Mouse (Mus musculus) CH12.LX (cell line): ENCODE data around the gene Mknk1.

Experiments used
- CTCF ChIP-seq, 2 experiments: IDR thresholded peaks in 1 of 2; conservative IDR thresholded peaks in 1 of 2; 2 replicates each; pipeline ENCODE4 v1.5.1; 2011 to 2012; ENCODE audit warnings: low read depth in 2 of 2, low read length in 2 of 2, improper control_type of control experiment in 1 of 2, inconsistent platforms in 1 of 2, mild to moderate bottlenecking in 1 of 2, moderate library complexity in 1 of 2
- E2F4 ChIP-seq: IDR thresholded peaks from 2 replicates; pipeline ENCODE4 v1.6.1; 2011; ENCODE audit warnings: low read depth, low read length, improper control_type of control experiment; ENCODE audit not compliant: insufficient replicate concordance
- EP300 ChIP-seq: IDR thresholded peaks from 2 replicates; pipeline ENCODE4 v1.6.1; 2011; ENCODE audit warnings: low read length, improper control_type of control experiment
- ETS1 ChIP-seq: conservative IDR thresholded peaks from 2 replicates; pipeline ENCODE4 v1.6.1; 2012; ENCODE audit warnings: low read depth, mild to moderate bottlenecking, inconsistent platforms, low read length, improper control_type of control experiment, moderate library complexity
- GABPA ChIP-seq: IDR thresholded peaks from 2 replicates; pipeline ENCODE4 v1.6.1; 2012; ENCODE audit warnings: low read depth, low read length, improper control_type of control experiment, inconsistent platforms; ENCODE audit not compliant: insufficient replicate concordance
- JUN ChIP-seq: IDR thresholded peaks from 2 replicates; pipeline ENCODE4 v1.6.1; 2011; ENCODE audit warnings: low read depth, mild to moderate bottlenecking, low read length, improper control_type of control experiment, moderate library complexity; ENCODE audit not compliant: insufficient read depth
- MAZ ChIP-seq: IDR thresholded peaks from 2 replicates; pipeline ENCODE4 v1.6.1; 2012; ENCODE audit warnings: low read depth, mild to moderate bottlenecking, inconsistent platforms, low read length, improper control_type of control experiment, moderate library complexity
- MXI1 ChIP-seq: IDR thresholded peaks from 2 replicates; pipeline ENCODE4 v1.6.1; 2011; ENCODE audit warnings: mild to moderate bottlenecking, low read depth, low read length, improper control_type of control experiment
- POLR2A ChIP-seq: IDR thresholded peaks from 2 replicates; pipeline ENCODE4 v1.6.1; 2011; ENCODE audit warnings: low read depth, mild to moderate bottlenecking, improper control_type of control experiment, low read length
- TBP ChIP-seq: conservative IDR thresholded peaks from 2 replicates; pipeline ENCODE4 v1.6.1; 2011; ENCODE audit warnings: low read depth, low read length, improper control_type of control experiment
- ZKSCAN1 ChIP-seq: IDR thresholded peaks from 2 replicates; pipeline ENCODE4 v1.6.1; 2012; ENCODE audit warnings: low read depth, inconsistent platforms, low read length, improper control_type of control experiment, borderline replicate concordance
- ZNF384 ChIP-seq: IDR thresholded peaks from 2 replicates; pipeline ENCODE4 v1.6.1; 2012; ENCODE audit warnings: low read depth, low read length, improper control_type of control experiment, inconsistent platforms

DNA sequence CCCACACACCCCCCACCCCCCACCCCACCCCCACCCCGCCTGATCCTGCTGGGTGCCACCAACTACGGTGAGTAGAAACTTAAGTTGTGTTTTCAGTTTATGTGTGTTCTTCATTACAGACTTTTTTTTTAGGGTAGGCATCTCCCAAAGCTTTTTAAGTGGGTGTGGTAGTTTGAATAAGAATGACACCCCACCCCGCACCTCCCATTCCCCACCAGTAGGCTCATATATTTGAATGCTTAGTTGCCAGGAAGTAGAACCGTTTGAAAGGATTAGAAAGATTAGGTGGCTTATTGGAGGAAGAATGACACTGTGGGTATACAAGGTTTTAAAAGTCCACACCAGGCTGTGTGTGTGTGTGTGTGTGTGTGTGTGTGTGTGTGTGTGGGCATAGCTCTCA lies 26.7 kb upstream of the Mknk1 start:
- TF ChIP-seq MXI1 (no peak), CTCF (conservative IDR thresholded peaks at IDR 0.05 in 1 of 2, IDR thresholded peaks at IDR 0.05 in 1 of 2; ENCODE audit: low read depth in 2 of 2, low read length in 2 of 2) (no peak), E2F4 (no peak), ZNF384 (no peak), POLR2A (no peak), GABPA (no peak), ETS1 (no peak), JUN (no peak), ZKSCAN1 (no peak), MAZ (no peak), EP300 (no peak), TBP (no peak)
